Mouse (Mus musculus): ENCODE measurements around the gene Smyd2. TPM values are rescaled to one million over a fixed set of nuclear protein-coding genes. Genes with fewer than 3 reads are reported as not detected.

The Smyd2 gene
- total RNA-seq, 2 experiments from 2014 or later, result 97.9 to 100 TPM

- DNase-seq (ENCODE audit: low spot score in 2 of 2), result no peak
Measured at GRCm38 (mm10) chr1:189834166-189834565, 88.0 kb downstream of the Smyd2 start.

GRCm38 (mm10) chr1:189833351-189833750, 88.8 kb downstream of the Smyd2 start:
- DNase-seq (ENCODE audit: low spot score in 2 of 2), result no peak

GRCm38 (mm10) chr1:189830797-189831232, 91.3 kb downstream of the Smyd2 start:
- no peak for DNase-seq (ENCODE audit: low spot score in 2 of 2)

Other genes starting within 250 kb of the Smyd2 start
- gene Cenpf, start 234.3 kb downstream of the Smyd2 start, total RNA-seq (2021), result 10 to 100 TPM; 28.6 to 30.1 TPM
- gene Ptpn14, start 194.1 kb downstream of the Smyd2 start, total RNA-seq (2021), result 10 to 100 TPM; 20.7 to 33.7 TPM
- gene Prox1, start 248.4 kb upstream of the Smyd2 start, total RNA-seq (2021), result 10 to 100 TPM; 42.7 to 52.3 TPM